Mouse (Mus musculus): Measurements from ENCODE around the gene Auts2.

- TF ChIP-seq TAL1 (IDR thresholded peaks at IDR 0.05; ENCODE audit: low read length) (no peak), GATA1 (IDR thresholded peaks at IDR 0.05; ENCODE audit: low read length) (no peak)
Measured at GRCm38 (mm10) chr5:131435239-131435876, 1107.8 kb downstream of the Auts2 start.
